Mouse (Mus musculus) left cerebral cortex, adult 2 months (tissue): ENCODE data around the gene Lingo1. TPM values are rescaled to one million over a fixed set of nuclear protein-coding genes. Genes with fewer than 3 reads are reported as not detected.
A peak's percentile ranks its signal among the peaks of the same experiment; 100 is the strongest.

Experiments used
- DNase-seq, 2 experiments: peaks; one replicate each; pipeline ENCODE4 v3.0.0; 2021 to 2022; ENCODE audit warnings: low spot score in 2 of 2, mixed read lengths in 1 of 2; ENCODE audit errors: extremely low spot score in 1 of 2
- H3K27ac ChIP-seq: fragments of 200-600 bp; 2 replicates; pipeline ENCODE4 v1.8.1; 2022
- H3K4me3 ChIP-seq: fragments of 200-600 bp; 2 replicates; pipeline ENCODE4 v1.8.1; 2022
- CTCF ChIP-seq: fragments of 200-600 bp; IDR thresholded peaks from 2 replicates; pipeline ENCODE4 v1.8.1; 2022; ENCODE audit warnings: antibody characterized with exemption, mild to moderate bottlenecking, moderate library complexity
- intact Hi-C: fragments of 180-260 bp; cut with DNase I; formaldehyde crosslinking; loops from one replicate; pipeline ENCODE4 v1.15.1; 2025
- total RNA-seq, 2 experiments: library from RNA; stranded (reverse); gene quantifications; 2 replicates each; pipeline ENCODE4 v1.2.3; 2021

Gene Lingo1
- total RNA-seq, 2 experiments from 2014 or later = 481 to 504 TPM

DNA sequence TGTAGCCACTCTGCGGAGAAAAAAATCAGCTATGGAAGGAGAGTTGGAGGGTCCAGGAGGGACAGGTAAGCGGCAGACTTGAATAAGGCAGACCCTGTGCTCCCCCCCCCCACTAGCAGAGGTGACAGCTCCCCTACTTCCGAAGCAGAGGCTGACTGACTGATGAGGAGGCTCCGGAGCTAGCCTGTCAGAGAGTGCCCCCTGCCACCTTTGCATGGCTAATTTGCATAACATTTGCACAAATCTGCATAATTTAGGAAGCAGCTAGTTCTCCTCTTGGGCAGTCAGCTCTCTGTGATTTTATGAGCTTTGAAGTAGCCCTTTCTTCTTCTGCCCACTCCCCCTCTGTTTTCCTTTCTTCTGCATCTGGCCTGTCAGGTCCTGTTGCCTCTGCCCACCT, 216.2 kb downstream of the Lingo1 start:
- Histone ChIP-seq H3K4me3 (no peak overlapping the region), H3K27ac (no peak overlapping the region)
- intact Hi-C loops = no loop called here
- TF ChIP-seq CTCF = no peak
- no peak for DNase-seq

- Histone ChIP-seq H3K27ac (no peak overlapping the region), H3K4me3 (no peak overlapping the region)
- intact Hi-C loops = no loop called here
- no peak for DNase-seq
- no peak for TF ChIP-seq CTCF
Measured at GRCm38 (mm10) chr9:56577405-56577804, 218.9 kb downstream of the Lingo1 start.

DNA sequence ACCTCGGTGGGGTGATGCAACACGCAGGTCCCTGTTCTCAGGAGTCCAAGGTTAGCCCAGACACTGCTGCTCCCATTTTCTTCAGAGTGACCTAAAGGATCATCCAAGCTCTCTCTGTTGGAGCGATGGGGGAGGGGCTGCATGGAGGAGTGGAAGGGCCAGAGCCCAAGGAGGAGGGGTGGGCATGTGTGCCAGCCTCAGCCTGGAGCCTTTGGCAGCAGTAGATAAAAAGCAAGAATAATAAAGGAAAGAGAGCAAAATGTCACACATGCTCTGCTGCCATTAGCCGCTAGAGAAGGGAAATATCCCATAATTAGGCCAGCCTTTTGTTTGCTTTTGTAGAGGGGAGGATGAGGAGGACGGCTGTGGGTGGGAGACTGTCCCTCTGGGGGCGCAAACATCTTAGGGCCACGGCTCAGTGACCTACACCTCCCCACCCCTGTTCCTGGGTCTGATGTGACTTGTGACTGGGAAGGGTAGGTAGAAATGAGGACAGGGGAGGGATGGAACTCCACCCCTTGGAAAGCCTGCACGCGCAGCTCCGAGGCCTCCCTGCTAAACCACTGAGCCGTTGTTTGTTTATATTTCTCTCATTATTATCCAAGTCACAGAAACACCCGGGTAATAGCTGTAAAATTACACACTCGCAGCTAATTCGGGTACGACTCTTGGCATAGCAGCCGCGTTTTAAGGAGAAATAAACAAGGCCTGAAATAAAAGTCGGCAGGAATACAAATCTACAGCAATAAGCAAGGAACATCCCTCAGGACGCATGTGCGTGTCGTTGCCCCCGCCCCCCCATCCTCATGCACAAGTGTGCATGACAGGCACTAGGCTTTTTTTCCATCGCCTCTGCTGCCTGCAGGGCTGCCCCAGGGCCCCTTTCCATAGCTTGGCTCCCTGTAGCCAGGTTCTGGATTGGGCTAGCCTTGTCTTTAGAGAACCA, 223.5 kb downstream of the Lingo1 start:
- peak overlapping the region; percentile 53; the same call in 1 of the 2 replicates for H3K27ac ChIP-seq
- no peak for TF ChIP-seq CTCF
- DNase-seq = no peak
- intact Hi-C loops = no loop called here
- H3K4me3 ChIP-seq = peak overlapping the region; percentile 24; the same call in 1 of the 2 replicates

Other genes with a start within 250 kb of the Lingo1 start
- not detected for gene Odf3l1, start 68.2 kb upstream of the Lingo1 start, total RNA-seq
- gene Cspg4, start 68.6 kb upstream of the Lingo1 start, total RNA-seq = 10 to 100 TPM; 15.2 to 15.9 TPM
- gene Snx33, start 131.9 kb upstream of the Lingo1 start, total RNA-seq = 1 to 10 TPM; 5.8 to 7.3 TPM
- 10 to 100 TPM; 49.8 to 50.2 TPM for gene Imp3, start 141.0 kb upstream of the Lingo1 start, total RNA-seq
- 10 to 100 TPM; 13.5 to 16.3 TPM for gene Snupn, start 154.4 kb upstream of the Lingo1 start, total RNA-seq
- 10 to 100 TPM; 29.7 to 33.1 TPM for gene Ptpn9, start 198.5 kb upstream of the Lingo1 start, total RNA-seq